Mouse (Mus musculus): ENCODE results near the gene Pilrb2. TPM values are rescaled to one million over a fixed set of nuclear protein-coding genes. Genes with fewer than 3 reads are reported as not detected.
A peak's percentile ranks its signal among the peaks of the same experiment; 100 is the strongest.
"Not testable (repeated sequence)": the region's sequence is repeated elsewhere in the genome, so short reads cannot be mapped to it uniquely, and the experiment has no call there.

Pilrb2 gene
- not detected in 2 replicates for polyA plus RNA-seq (2016; fragmentation: Nextera tagmentation; extraction: Ambion mirVana)

GRCm38 (mm10) chr5:137871644-137872380 is at the start of gene Pilrb2:
TSS of gene Pilrb2 (minus strand) at chr5:137871815.
- H3K27ac ChIP-seq (replicated peaks); H3K36me3 ChIP-seq; H3K27me3 ChIP-seq (ENCODE audit: low read depth, poor library complexity, severe bottlenecking); H3K4me3 ChIP-seq; DNase-seq (ENCODE audit: low spot score); H3K4me1 ChIP-seq; H3K9me3 ChIP-seq (replicated peaks): not testable (repeated sequence)
- 67% methylated on average over 3 of the region's 3 CpGs for WGBS

GRCm38 (mm10) chr5:137915550-137915949 is 43.9 kb upstream of the Pilrb2 start:
- Histone ChIP-seq H3K27ac (replicated peaks) (no peak overlapping the region), H3K4me3 (no peak overlapping the region), H3K4me1 (no peaks in the 10 kb centered on the region), H3K9me3 (replicated peaks) (no peaks in the 10 kb centered on the region), H3K27me3 (ENCODE audit: low read depth, poor library complexity, severe bottlenecking) (no peaks in the 10 kb centered on the region), H3K36me3 (no peaks in the 10 kb centered on the region)
- WGBS: 83% methylated on average over 6 of the region's 6 CpGs
- DNase-seq (ENCODE audit: low spot score): no peak

- H3K27ac ChIP-seq (replicated peaks): no peak overlapping the region
- H3K36me3 ChIP-seq: no peaks in the 10 kb centered on the region
- no peaks in the 10 kb centered on the region for H3K27me3 ChIP-seq (ENCODE audit: low read depth, poor library complexity, severe bottlenecking)
- DNase-seq (ENCODE audit: low spot score): no peak
- no peaks in the 10 kb centered on the region for H3K4me1 ChIP-seq
- H3K4me3 ChIP-seq: no peak overlapping the region
- no peaks in the 10 kb centered on the region for H3K9me3 ChIP-seq (replicated peaks)
These were observed 42.9 kb upstream of the Pilrb2 start for GRCm38 (mm10) chr5:137914508-137914907.

- no peaks in the 10 kb centered on the region for H3K9me3 ChIP-seq (replicated peaks)
- WGBS: 91% methylated on average over 3 of the region's 3 CpGs
- no peaks in the 10 kb centered on the region for H3K36me3 ChIP-seq
- no peak for DNase-seq (ENCODE audit: low spot score)
- H3K27me3 ChIP-seq (ENCODE audit: low read depth, poor library complexity, severe bottlenecking): no peaks in the 10 kb centered on the region
- no peak overlapping the region for H3K4me3 ChIP-seq
- H3K27ac ChIP-seq (replicated peaks): no peak overlapping the region
- no peaks in the 10 kb centered on the region for H3K4me1 ChIP-seq
These were observed 38.1 kb upstream of the Pilrb2 start for GRCm38 (mm10) chr5:137909564-137910262.

- Histone ChIP-seq H3K4me3 (no peak overlapping the region), H3K27ac (replicated peaks) (no peak overlapping the region), H3K9me3 (replicated peaks) (no peaks in the 10 kb centered on the region), H3K4me1 (no peaks in the 10 kb centered on the region), H3K36me3 (no peaks in the 10 kb centered on the region), H3K27me3 (ENCODE audit: low read depth, poor library complexity, severe bottlenecking) (no peaks in the 10 kb centered on the region)
- DNase-seq (ENCODE audit: low spot score): no peak
- WGBS: 83% methylated on average over 1 of the region's 1 CpGs
These were observed 26.2 kb upstream of the Pilrb2 start for GRCm38 (mm10) chr5:137897812-137898211.

GRCm38 (mm10) chr5:137892954-137893353 is 21.3 kb upstream of the Pilrb2 start:
- no peak for DNase-seq (ENCODE audit: low spot score)
- H3K4me3 ChIP-seq: no peak overlapping the region
- H3K4me1 ChIP-seq: no peaks in the 10 kb centered on the region
- H3K27me3 ChIP-seq (ENCODE audit: low read depth, poor library complexity, severe bottlenecking): no peaks in the 10 kb centered on the region
- H3K36me3 ChIP-seq: no peaks in the 10 kb centered on the region
- H3K9me3 ChIP-seq (replicated peaks): no peaks in the 10 kb centered on the region
- WGBS: 60% methylated on average over 1 of the region's 1 CpGs
- H3K27ac ChIP-seq (replicated peaks): no peak overlapping the region

GRCm38 (mm10) chr5:137887666-137888065 is 16.1 kb upstream of the Pilrb2 start:
- no peak overlapping the region for H3K27ac ChIP-seq (replicated peaks)
- H3K27me3 ChIP-seq (ENCODE audit: low read depth, poor library complexity, severe bottlenecking): no peaks in the 10 kb centered on the region
- no peaks in the 10 kb centered on the region for H3K9me3 ChIP-seq (replicated peaks)
- H3K4me1 ChIP-seq: no peaks in the 10 kb centered on the region
- DNase-seq (ENCODE audit: low spot score): no peak
- no peaks in the 10 kb centered on the region for H3K36me3 ChIP-seq
- H3K4me3 ChIP-seq: no peak overlapping the region
- 82% methylated on average over 1 of the region's 1 CpGs for WGBS

- Histone ChIP-seq H3K27ac (replicated peaks) (no peak overlapping the region), H3K4me1 (no peaks in the 10 kb centered on the region), H3K9me3 (replicated peaks) (no peaks in the 10 kb centered on the region), H3K36me3 (no peaks in the 10 kb centered on the region), H3K4me3 (no peak overlapping the region), H3K27me3 (ENCODE audit: low read depth, poor library complexity, severe bottlenecking) (no peaks in the 10 kb centered on the region)
- 14% methylated on average over 2 of the region's 2 CpGs for WGBS
- peak; percentile 31 for DNase-seq (ENCODE audit: low spot score)
These were observed 14.3 kb upstream of the Pilrb2 start for GRCm38 (mm10) chr5:137885894-137886293.

- 89% methylated on average over 3 of the region's 3 CpGs for WGBS
- DNase-seq (ENCODE audit: low spot score): no peak
- H3K36me3 ChIP-seq: no peaks in the 10 kb centered on the region
- H3K4me3 ChIP-seq: no peak overlapping the region
- H3K27me3 ChIP-seq (ENCODE audit: low read depth, poor library complexity, severe bottlenecking): no peaks in the 10 kb centered on the region
- H3K27ac ChIP-seq (replicated peaks): no peak overlapping the region
- H3K4me1 ChIP-seq: no peaks in the 10 kb centered on the region
- H3K9me3 ChIP-seq (replicated peaks): no peaks in the 10 kb centered on the region
These were observed 11.7 kb upstream of the Pilrb2 start for GRCm38 (mm10) chr5:137883345-137883744.

GRCm38 (mm10) chr5:137882922-137883321 is 11.3 kb upstream of the Pilrb2 start:
- Histone ChIP-seq H3K27ac (replicated peaks) (no peak overlapping the region), H3K9me3 (replicated peaks) (no peaks in the 10 kb centered on the region), H3K4me3 (no peak overlapping the region), H3K4me1 (no peaks in the 10 kb centered on the region), H3K27me3 (ENCODE audit: low read depth, poor library complexity, severe bottlenecking) (no peaks in the 10 kb centered on the region), H3K36me3 (no peaks in the 10 kb centered on the region)
- DNase-seq (ENCODE audit: low spot score): no peak
- WGBS: 79% methylated on average over 4 of the region's 4 CpGs

- Histone ChIP-seq H3K27me3 (ENCODE audit: low read depth, poor library complexity, severe bottlenecking) (no peaks in the 10 kb centered on the region), H3K4me3 (no peak overlapping the region), H3K27ac (replicated peaks) (no peak overlapping the region), H3K36me3 (no peaks in the 10 kb centered on the region), H3K4me1 (no peaks in the 10 kb centered on the region), H3K9me3 (replicated peaks) (no peaks in the 10 kb centered on the region)
- 61% methylated on average over 2 of the region's 2 CpGs for WGBS
- DNase-seq (ENCODE audit: low spot score): no peak
These were observed 6.2 kb upstream of the Pilrb2 start for GRCm38 (mm10) chr5:137877860-137878259.

- H3K36me3 ChIP-seq: no peaks in the 10 kb centered on the region
- DNase-seq (ENCODE audit: low spot score): no peak
- no peaks in the 10 kb centered on the region for H3K9me3 ChIP-seq (replicated peaks)
- H3K27ac ChIP-seq (replicated peaks): no peak overlapping the region
- no peak overlapping the region for H3K4me3 ChIP-seq
- H3K27me3 ChIP-seq (ENCODE audit: low read depth, poor library complexity, severe bottlenecking): no peaks in the 10 kb centered on the region
- H3K4me1 ChIP-seq: no peaks in the 10 kb centered on the region
- WGBS: 85% methylated on average over 2 of the region's 2 CpGs
These were observed 3.4 kb upstream of the Pilrb2 start for GRCm38 (mm10) chr5:137875054-137875453.

GRCm38 (mm10) chr5:137872381-137872702 is 727 bp upstream of the Pilrb2 start:
- H3K27ac ChIP-seq (replicated peaks); H3K4me1 ChIP-seq; H3K4me3 ChIP-seq; H3K36me3 ChIP-seq; H3K9me3 ChIP-seq (replicated peaks); DNase-seq (ENCODE audit: low spot score); H3K27me3 ChIP-seq (ENCODE audit: low read depth, poor library complexity, severe bottlenecking): not testable (repeated sequence)
- WGBS: 36% methylated on average over 1 of the region's 1 CpGs
